Mouse (Mus musculus) liver, adult 2 months (tissue): Measurements from ENCODE around the gene Suv39h2.

ENCODE experiments used
- CTCF ChIP-seq: fragments of 200-500 bp; IDR thresholded peaks from 2 replicates; pipeline ENCODE4 v1.5.1; 2011; ENCODE audit warnings: low read depth, low read length, control low read depth
- POLR2A ChIP-seq: fragments of 200-500 bp; IDR thresholded peaks from 2 replicates; pipeline ENCODE4 v1.6.1; 2011; ENCODE audit warnings: low read length, control low read depth; ENCODE audit not compliant: insufficient read depth; ENCODE audit errors: extremely low read depth

GRCm38 (mm10) chr2:3415676-3416075 is 59.2 kb downstream of the Suv39h2 start:
- TF ChIP-seq CTCF (no peak), POLR2A (no peak)
